Mouse (Mus musculus): Measurements from ENCODE around the gene Pla2g2f. TPM values are rescaled to one million over a fixed set of nuclear protein-coding genes. Genes with fewer than 3 reads are reported as not detected.

The Pla2g2f gene
- polyA plus RNA-seq, 2 experiments = 0.02 TPM; not detected in 1

GRCm38 (mm10) chr4:138734105-138734504 is 23.3 kb downstream of the Pla2g2f start:
- Histone ChIP-seq H3K9ac (replicated peaks) (no peak overlapping the region), H3K4me1 (replicated peaks; ENCODE audit: control insufficient read depth in 2 of 2, insufficient read depth in 2 of 2, low read length in 1 of 2) (no peaks in the 10 kb centered on the region), H3K36me3 (replicated peaks; ENCODE audit: control insufficient read depth, insufficient read depth, low read depth) (no peaks in the 10 kb centered on the region), H3K27me3 (ENCODE audit: control insufficient read depth, insufficient read depth, low read length) (no peaks in the 10 kb centered on the region), H3K9me3 (ENCODE audit: control insufficient read depth, low read length) (no peaks in the 10 kb centered on the region), H3K4me3 (ENCODE audit: insufficient read depth in 1 of 2, low read depth in 2 of 2, low read length in 2 of 2) (no peak overlapping the region), H3K4me2 (ENCODE audit: low read depth) (no peak overlapping the region), H3K27ac (no peak overlapping the region)
- WGBS (ENCODE audit: insufficient replicate concordance) = 53% methylated on average over 7 of the region's 7 CpGs
- TF ChIP-seq EP300 (IDR thresholded peaks at IDR 0.05; ENCODE audit: low read depth) = no peak
- TF ChIP-seq CTCF (IDR thresholded peaks at IDR 0.05; ENCODE audit: low read depth) = no peak
- DNase-seq (ENCODE audit: low read depth in 3 of 3, low spot score in 3 of 3) = no peak
- ATAC-seq (ENCODE audit: insufficient read depth) = no peak

DNA sequence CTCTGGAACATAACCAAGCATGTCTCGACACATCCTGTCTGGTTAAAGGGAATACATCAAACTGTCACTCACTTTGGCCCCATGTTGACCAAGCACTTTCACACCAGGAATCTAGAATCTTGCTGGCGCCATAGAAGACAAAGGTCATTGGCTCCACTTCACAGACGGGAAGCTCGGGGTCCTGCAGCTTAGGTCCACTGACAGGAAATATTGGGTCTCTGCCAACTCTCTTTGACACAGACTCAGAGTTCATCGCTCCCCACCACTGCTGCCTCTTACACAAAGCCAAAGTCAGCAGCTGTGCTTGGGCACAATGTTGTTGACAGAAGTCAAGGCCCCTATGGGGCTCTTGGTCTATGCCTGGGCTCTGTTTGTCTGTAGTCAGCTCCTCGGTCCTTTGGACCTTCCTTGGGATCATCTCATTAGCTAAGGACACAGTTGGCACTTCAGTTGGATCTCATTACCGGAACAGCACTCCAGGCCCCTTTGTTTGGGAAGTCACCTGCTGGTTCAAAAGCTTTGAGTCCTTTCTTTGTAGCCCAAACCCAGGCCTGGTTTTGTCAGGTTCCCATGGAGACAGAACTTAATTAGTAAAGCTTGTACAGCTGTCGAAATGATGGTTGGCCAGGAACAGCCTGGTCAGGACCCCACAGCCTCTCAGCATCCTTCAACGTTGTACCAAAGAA is 28.3 kb downstream of the Pla2g2f start:
- Histone ChIP-seq H3K9me3 (ENCODE audit: control insufficient read depth, low read length) (no peaks in the 10 kb centered on the region), H3K9ac (replicated peaks) (no peak overlapping the region), H3K4me1 (replicated peaks; ENCODE audit: control insufficient read depth in 2 of 2, insufficient read depth in 2 of 2, low read length in 1 of 2) (no peaks in the 10 kb centered on the region), H3K36me3 (replicated peaks; ENCODE audit: control insufficient read depth, insufficient read depth, low read depth) (no peaks in the 10 kb centered on the region), H3K27me3 (ENCODE audit: control insufficient read depth, insufficient read depth, low read length) (no peaks in the 10 kb centered on the region), H3K4me3 (ENCODE audit: insufficient read depth in 1 of 2, low read depth in 2 of 2, low read length in 2 of 2) (no peak overlapping the region), H3K4me2 (ENCODE audit: low read depth) (no peak overlapping the region), H3K27ac (no peak overlapping the region)
- DNase-seq (ENCODE audit: low read depth in 3 of 3, low spot score in 3 of 3) (peak in 1 of 3 experiments; percentile 12), ATAC-seq (ENCODE audit: insufficient read depth) (no peak)
- WGBS (ENCODE audit: insufficient replicate concordance) = 50% methylated on average over 9 of the region's 9 CpGs
- TF ChIP-seq CTCF (IDR thresholded peaks at IDR 0.05; ENCODE audit: low read depth) = no peak
- no peak for TF ChIP-seq EP300 (IDR thresholded peaks at IDR 0.05; ENCODE audit: low read depth)

GRCm38 (mm10) chr4:138725751-138726150 is 31.7 kb downstream of the Pla2g2f start:
- no peak overlapping the region for H3K4me3 ChIP-seq (ENCODE audit: insufficient read depth in 1 of 2, low read depth in 2 of 2, low read length in 2 of 2)
- TF ChIP-seq CTCF (IDR thresholded peaks at IDR 0.05; ENCODE audit: low read depth) (no peak), EP300 (IDR thresholded peaks at IDR 0.05; ENCODE audit: low read depth) (no peak)
- no peaks in the 10 kb centered on the region for H3K36me3 ChIP-seq (replicated peaks; ENCODE audit: control insufficient read depth, insufficient read depth, low read depth)
- no peaks in the 10 kb centered on the region for H3K9me3 ChIP-seq (ENCODE audit: control insufficient read depth, low read length)
- H3K4me1 ChIP-seq (replicated peaks; ENCODE audit: control insufficient read depth in 2 of 2, insufficient read depth in 2 of 2, low read length in 1 of 2) = no peaks in the 10 kb centered on the region
- H3K27ac ChIP-seq = no peak overlapping the region
- ATAC-seq (ENCODE audit: insufficient read depth) (peak; percentile 39; the same call in 1 of the 2 replicates), DNase-seq (ENCODE audit: low read depth in 3 of 3, low spot score in 3 of 3) (no peak)
- 46% methylated on average over 5 of the region's 5 CpGs for WGBS (ENCODE audit: insufficient replicate concordance)
- no peaks in the 10 kb centered on the region for H3K27me3 ChIP-seq (ENCODE audit: control insufficient read depth, insufficient read depth, low read length)
- H3K4me2 ChIP-seq (ENCODE audit: low read depth) = no peak overlapping the region
- no peak overlapping the region for H3K9ac ChIP-seq (replicated peaks)

GRCm38 (mm10) chr4:138725127-138725461 is 32.3 kb downstream of the Pla2g2f start:
- no peak overlapping the region for H3K4me2 ChIP-seq (ENCODE audit: low read depth)
- no peak for TF ChIP-seq CTCF (IDR thresholded peaks at IDR 0.05; ENCODE audit: low read depth)
- TF ChIP-seq EP300 (IDR thresholded peaks at IDR 0.05; ENCODE audit: low read depth) = no peak
- H3K9ac ChIP-seq (replicated peaks) = no peak overlapping the region
- H3K36me3 ChIP-seq (replicated peaks; ENCODE audit: control insufficient read depth, insufficient read depth, low read depth) = no peaks in the 10 kb centered on the region
- 2% methylated on average over 13 of the region's 13 CpGs for WGBS (ENCODE audit: insufficient replicate concordance)
- no peaks in the 10 kb centered on the region for H3K27me3 ChIP-seq (ENCODE audit: control insufficient read depth, insufficient read depth, low read length)
- H3K4me1 ChIP-seq (replicated peaks; ENCODE audit: control insufficient read depth in 2 of 2, insufficient read depth in 2 of 2, low read length in 1 of 2) = no peaks in the 10 kb centered on the region
- DNase-seq (ENCODE audit: low read depth in 3 of 3, low spot score in 3 of 3) (no peak), ATAC-seq (ENCODE audit: insufficient read depth) (no peak; the same call in 1 of the 2 replicates)
- no peaks in the 10 kb centered on the region for H3K9me3 ChIP-seq (ENCODE audit: control insufficient read depth, low read length)
- no peak overlapping the region for H3K27ac ChIP-seq
- H3K4me3 ChIP-seq (ENCODE audit: insufficient read depth in 1 of 2, low read depth in 2 of 2, low read length in 2 of 2) = no peak overlapping the region

GRCm38 (mm10) chr4:138724354-138725126 is 32.9 kb downstream of the Pla2g2f start, which contains the start of gene Pla2g2c:
Gene Pla2g2c (plus strand): TSS chr4:138724792.
- Histone ChIP-seq H3K36me3 (replicated peaks; ENCODE audit: control insufficient read depth, insufficient read depth, low read depth) (no peaks in the 10 kb centered on the region), H3K9me3 (ENCODE audit: control insufficient read depth, low read length) (no peaks in the 10 kb centered on the region), H3K4me1 (replicated peaks; ENCODE audit: control insufficient read depth in 2 of 2, insufficient read depth in 2 of 2, low read length in 1 of 2) (no peaks in the 10 kb centered on the region), H3K27ac (no peak within 1 kb of the TSS), H3K27me3 (ENCODE audit: control insufficient read depth, insufficient read depth, low read length) (no peaks in the 10 kb centered on the region), H3K4me3 (ENCODE audit: insufficient read depth in 1 of 2, low read depth in 2 of 2, low read length in 2 of 2) (no peak within 1 kb of the TSS), H3K4me2 (ENCODE audit: low read depth) (no peak within 1 kb of the TSS), H3K9ac (replicated peaks) (no peak within 1 kb of the TSS)
- no peak for DNase-seq (ENCODE audit: low read depth in 3 of 3, low spot score in 3 of 3)
- ATAC-seq (ENCODE audit: insufficient read depth) = no peak
- 14% methylated on average over 18 of the region's 18 CpGs for WGBS (ENCODE audit: insufficient replicate concordance)
- no peak for TF ChIP-seq CTCF (IDR thresholded peaks at IDR 0.05; ENCODE audit: low read depth)

All from liver, embryonic 14.5 days (tissue).